In the genomic region with DNA sequence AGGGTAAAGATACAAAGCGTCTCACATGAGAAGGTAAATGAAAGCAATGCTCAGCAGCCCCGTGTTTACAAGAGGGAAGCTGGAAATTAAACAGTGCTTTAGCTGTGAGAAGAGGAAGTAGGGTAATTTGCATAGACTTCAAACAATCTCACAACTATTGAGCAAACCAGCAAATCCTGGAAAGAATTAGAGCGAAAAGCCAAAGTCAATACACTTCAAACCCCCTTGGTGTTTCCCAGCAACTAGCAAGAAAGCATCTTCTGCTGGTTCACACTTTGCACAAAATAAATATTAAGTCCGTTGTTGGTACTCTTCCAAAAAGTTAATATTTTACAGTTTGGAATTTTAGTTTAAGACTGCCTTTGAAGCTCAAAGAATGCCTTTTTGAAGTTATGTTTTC, we compare ENCODE assay signal across 23 mouse cellular contexts. TPM values are rescaled to one million over a fixed set of nuclear protein-coding genes. Genes with fewer than 3 reads are reported as not detected.
DNase-seq lines count a peak whose midpoint lies in the region; ATAC-seq and TF ChIP-seq lines count a peak whose summit lies in the region.
"Had no signal": no experiment of that assay in that cellular context is flagged by ENCODE, and none has a peak within 500 bp of the region (broad histone marks: within the 10 kb centered on the region; RNA-seq: fewer than 3 reads in every experiment).

No protein-coding gene starts in this region.

- no peak overlapping the region for H3K9ac ChIP-seq in lung, postnatal 0 days (replicated peaks; ENCODE audit: low read depth)
- H3K9ac ChIP-seq: forebrain, embryonic 15.5 days; liver, embryonic 13.5 days; neural tube, embryonic 15.5 days had no signal

- no peaks in the 10 kb centered on the region for H3K36me3 ChIP-seq in kidney, adult 2 months (ENCODE audit: control insufficient read depth, insufficient read depth, low read length)
- no peaks in the 10 kb centered on the region for H3K36me3 ChIP-seq in lung, postnatal 0 days (ENCODE audit: insufficient read depth, low read length)
- H3K36me3 ChIP-seq: forebrain, embryonic 15.5 days; limb, embryonic 10.5 days; liver, embryonic 13.5 days; neural tube, embryonic 15.5 days had no signal

- DNase-seq in kidney, adult 2 months = peak; percentile 50
- no peak for DNase-seq in kidney, adult 11 months
- DNase-seq in spleen, postnatal 36 days (ENCODE audit: low spot score in 2 of 2) = peak; percentile 7 to 12
- no peak for DNase-seq in spleen, adult 12 weeks (ENCODE audit: low spot score)
- peak; percentile 92 for DNase-seq in lung, postnatal 0 days (ENCODE audit: low spot score)
- no peak for DNase-seq in left cerebral cortex, postnatal 25 days (ENCODE audit: low spot score in 2 of 2)
- no peak for DNase-seq in heart, postnatal 10 days
- DNase-seq: adrenal gland, postnatal 14 days; cerebellum, adult 8-10 months; embryo, embryonic 11 days; layer of hippocampus, postnatal 36 days; liver, embryonic 13.5 days; right cerebral cortex, adult 18-20 months had no signal

- no peak overlapping the region for H3K4me3 ChIP-seq in kidney, adult 2 months (ENCODE audit: insufficient read depth, low read depth, low read length)
- no peak overlapping the region for H3K4me3 ChIP-seq in lung, postnatal 0 days (ENCODE audit: low read depth, low read length)
- H3K4me3 ChIP-seq: erythroblast, embryonic 14.5 days; forebrain, embryonic 15.5 days; limb, embryonic 10.5 days; liver, embryonic 13.5 days; megakaryocyte, embryonic 14.5 days; neural tube, embryonic 15.5 days had no signal

- no peaks in the 10 kb centered on the region for H3K27me3 ChIP-seq in kidney, adult 2 months (replicated peaks; ENCODE audit: control insufficient read depth, insufficient read depth, low read length)
- no peaks in the 10 kb centered on the region for H3K27me3 ChIP-seq in lung, postnatal 0 days (replicated peaks; ENCODE audit: insufficient read depth, low read length)

- no peaks in the 10 kb centered on the region for H3K9me3 ChIP-seq in lung, postnatal 0 days (ENCODE audit: low read length)
- H3K9me3 ChIP-seq: forebrain, embryonic 15.5 days; limb, embryonic 10.5 days; liver, embryonic 13.5 days; neural tube, embryonic 15.5 days had no signal

- H3K27ac ChIP-seq in kidney, adult 2 months (ENCODE audit: insufficient read depth, low read depth, low read length) = no peak overlapping the region; the same call in 1 of the 2 replicates
- H3K27ac ChIP-seq in lung, postnatal 0 days (ENCODE audit: low read length) = peak overlapping the region; percentile 45
- H3K27ac ChIP-seq: forebrain, embryonic 15.5 days; limb, embryonic 10.5 days; liver, embryonic 13.5 days; neural tube, embryonic 15.5 days had no signal

- no peak for TF ChIP-seq POLR2A in kidney, adult 2 months (IDR thresholded peaks at IDR 0.05; ENCODE audit: low read depth, low read length)

- TF ChIP-seq EP300 in lung, postnatal 0 days (IDR thresholded peaks at IDR 0.05) = peak; percentile 72

- intact Hi-C loops in left cerebral cortex, postnatal 25 days (cut with DNase I) = no loop called here
- intact Hi-C loops in heart, postnatal 10 days (cut with DNase I) = loop anchor here (5.0 kb wide), 1 partner anchor 34 kb away; a partner anchor contains a TSS

- peak overlapping the region; percentile 12; the same call in 1 of the 2 replicates for H3K4me2 ChIP-seq in lung, postnatal 0 days (replicated peaks; ENCODE audit: low read depth, low read length)
- H3K4me2 ChIP-seq: forebrain, embryonic 15.5 days; liver, embryonic 13.5 days; neural tube, embryonic 15.5 days had no signal

- H3K4me1 ChIP-seq in kidney, adult 2 months (ENCODE audit: control insufficient read depth, insufficient read depth, low read length) = peaks cover 11% of the 10 kb centered on the region
- H3K4me1 ChIP-seq in lung, postnatal 0 days (ENCODE audit: insufficient read depth, low read depth, low read length) = peaks cover 5% of the 10 kb centered on the region; the same call in 1 of the 2 replicates
- H3K4me1 ChIP-seq: liver, embryonic 13.5 days had no signal

- 19% methylated on average over 4 of the region's 4 CpGs for WGBS in kidney, adult 2 months
- WGBS in lung, postnatal 0 days = 7% methylated on average over 4 of the region's 4 CpGs

- ATAC-seq in lung, postnatal 0 days = peak; percentile 45
- ATAC-seq: forebrain, embryonic 15.5 days had no signal

- no peak for TF ChIP-seq CTCF in kidney, adult 2 months (conservative IDR thresholded peaks at IDR 0.05; ENCODE audit: insufficient read depth, insufficient read length, low read depth, low read length)
- TF ChIP-seq CTCF in lung, postnatal 0 days (IDR thresholded peaks at IDR 0.05) = no peak

RNA-seq across cellular contexts. Expression of a gene that starts 2.7 kb away (rescaled TPM):
- 2.2 and 2.7 TPM in 2 replicates for polyA plus RNA-seq in kidney, adult 2 months (2012; rRNA removed)
- polyA plus RNA-seq in lung, postnatal 0 days (2015; fragmentation: Nextera tagmentation; extraction: Ambion mirVana) = 16.4 and 19.1 TPM in 2 replicates
- total RNA-seq in left cerebral cortex, postnatal 25 days (2021) = under 1 TPM; 0.21 to 0.50 TPM
- not detected for total RNA-seq in heart, postnatal 10 days (2021)
- total RNA-seq: adrenal gland, postnatal 14 days; gastrocnemius, adult 8-10 months; heart, postnatal 25 days; MEL had no signal
- polyA plus RNA-seq: erythroblast, embryonic 14.5 days; liver, embryonic 13.5 days had no signal

RNA-seq across cellular contexts. Expression of a gene that starts 31.2 kb away (rescaled TPM):
- polyA plus RNA-seq in kidney, adult 2 months (2012; rRNA removed) = 7.0 and 11.6 TPM in 2 replicates
- polyA plus RNA-seq in lung, postnatal 0 days (2015; fragmentation: Nextera tagmentation; extraction: Ambion mirVana) = 4.2 and 6.3 TPM in 2 replicates
- under 1 TPM; 0.71 to 0.78 TPM for total RNA-seq in left cerebral cortex, postnatal 25 days (2021)
- total RNA-seq in heart, postnatal 10 days (2021) = under 1 TPM; 0.12 to 0.27 TPM
- total RNA-seq: gastrocnemius, adult 8-10 months; heart, adult 8-10 months; MEL had no signal
- polyA plus RNA-seq: erythroblast, embryonic 14.5 days; spleen, adult 2 months had no signal

RNA-seq across cellular contexts. Expression of a gene that starts 47.0 kb away (rescaled TPM):
- 0.31 and 1.5 TPM in 2 replicates for polyA plus RNA-seq in kidney, adult 2 months (2012; rRNA removed)
- 0.26 and 0.31 TPM in 2 replicates for polyA plus RNA-seq in lung, postnatal 0 days (2015; fragmentation: Nextera tagmentation; extraction: Ambion mirVana)
- total RNA-seq in left cerebral cortex, postnatal 25 days (2021) = 100 to 1,000 TPM; 313 to 395 TPM
- total RNA-seq in heart, postnatal 10 days (2021) = under 1 TPM; 0.47 to 0.67 TPM
- total RNA-seq: MEL had no signal
- polyA plus RNA-seq: erythroblast, embryonic 14.5 days had no signal

Comparison
In these comparisons a context has a peak if more than half of its experiments do, and no peak if none do; other contexts are left out.
1. DNase-seq: peak in kidney, adult 2 months (single experiment), spleen, postnatal 36 days (2 of 2) and lung, postnatal 0 days (single experiment); none in kidney, adult 11 months (single experiment), spleen, adult 12 weeks (single experiment), left cerebral cortex, postnatal 25 days (0 of 2) and heart, postnatal 10 days (0 of 2).
2. RNA of a gene that starts 47.0 kb away (total RNA-seq): 313 to 395 TPM in left cerebral cortex, postnatal 25 days; 0.47 to 0.67 TPM in heart, postnatal 10 days; every median in the first group is over 100 times any median in the second.